16 mouse cellular contexts compared by ENCODE assay signal in genomic region chr1:39330857-39331594, GRCm38 (mm10). TPM values are rescaled to one million over a fixed set of nuclear protein-coding genes. Genes with fewer than 3 reads are reported as not detected.
DNase-seq lines count a peak whose midpoint lies in the region; ATAC-seq and TF ChIP-seq lines count a peak whose summit lies in the region.
"Had no signal": no experiment of that assay in that cellular context is flagged by ENCODE, and none has a peak within 500 bp of the region (broad histone marks: within the 10 kb centered on the region; RNA-seq: fewer than 3 reads in every experiment).

No protein-coding gene starts in this region.

- H3K27me3 ChIP-seq in heart, postnatal 0 days (ENCODE audit: control insufficient read depth, insufficient read depth, low read length) = no peaks in the 10 kb centered on the region
- H3K27me3 ChIP-seq: limb, embryonic 15.5 days; neural tube, embryonic 15.5 days had no signal

- peaks cover 15% of the 10 kb centered on the region for H3K36me3 ChIP-seq in heart, postnatal 0 days (replicated peaks; ENCODE audit: control insufficient read depth, insufficient read depth, low read length)
- H3K36me3 ChIP-seq: forebrain, embryonic 10.5 days; hindbrain, embryonic 12.5 days; limb, embryonic 15.5 days; neural tube, embryonic 15.5 days had no signal

- no peak overlapping the region for H3K9ac ChIP-seq in heart, postnatal 0 days (replicated peaks; ENCODE audit: low read depth, low read length)
- H3K9ac ChIP-seq: hindbrain, embryonic 12.5 days; limb, embryonic 15.5 days; neural tube, embryonic 15.5 days had no signal

- H3K4me2 ChIP-seq in heart, postnatal 0 days (ENCODE audit: low read depth, low read length) = no peak overlapping the region
- H3K4me2 ChIP-seq: hindbrain, embryonic 12.5 days; limb, embryonic 15.5 days; neural tube, embryonic 15.5 days had no signal

- no peaks in the 10 kb centered on the region for H3K9me3 ChIP-seq in heart, postnatal 0 days (replicated peaks; ENCODE audit: control insufficient read depth, low read length)
- H3K9me3 ChIP-seq: forebrain, embryonic 10.5 days; hindbrain, embryonic 12.5 days; limb, embryonic 15.5 days; neural tube, embryonic 15.5 days had no signal

- H3K27ac ChIP-seq in heart, postnatal 0 days (ENCODE audit: low read depth) = peak overlapping the region; percentile 76
- H3K27ac ChIP-seq: forebrain, embryonic 10.5 days; hindbrain, embryonic 12.5 days; layer of hippocampus, adult 2 months; limb, embryonic 15.5 days; neural tube, embryonic 15.5 days had no signal

- 37% methylated on average over 7 of the region's 7 CpGs for WGBS in heart, postnatal 0 days

- peak; percentile 58 to 65 for DNase-seq in cerebellum, postnatal 14 days
- DNase-seq in cerebellum, postnatal 36 days = no peak
- DNase-seq in ovary, adult 18-20 months (ENCODE audit: low spot score) = peak; percentile 45
- no peak for DNase-seq in ovary, postnatal 10 days (ENCODE audit: low spot score)
- peak; percentile 91 for DNase-seq in heart, postnatal 0 days (ENCODE audit: low spot score)
- no peak for DNase-seq in right cerebral cortex, adult 2 months (ENCODE audit: low spot score in 2 of 2)
- DNase-seq in frontal cortex, postnatal 10 days (ENCODE audit: low spot score in 2 of 2) = no peak
- DNase-seq: cerebellum, adult 8-10 months; kidney, adult 8-10 months; lung, adult 2 months had no signal

- TF ChIP-seq CTCF in heart, postnatal 0 days (IDR thresholded peaks at IDR 0.05; ENCODE audit: low read depth) = no peak

- no peak overlapping the region for H3K4me3 ChIP-seq in heart, postnatal 0 days (ENCODE audit: low read depth, low read length)
- H3K4me3 ChIP-seq: forebrain, embryonic 10.5 days; hindbrain, embryonic 12.5 days; layer of hippocampus, adult 2 months; limb, embryonic 15.5 days; neural tube, embryonic 15.5 days had no signal

- peaks cover 29% of the 10 kb centered on the region for H3K4me1 ChIP-seq in heart, postnatal 0 days (ENCODE audit: control insufficient read depth, insufficient read depth)
- H3K4me1 ChIP-seq: hindbrain, embryonic 12.5 days had no signal

- no peak for TF ChIP-seq EP300 in heart, postnatal 0 days (IDR thresholded peaks at IDR 0.05; ENCODE audit: low read depth)

- ATAC-seq in heart, postnatal 0 days (ENCODE audit: insufficient read depth, low read depth) = peak; percentile 82
- ATAC-seq in erythroblast, adult 5-6 weeks (replicated peaks; ENCODE audit: low FRiP score, poor library complexity, severe bottlenecking) = no peak

RNA-seq across cellular contexts. Expression of gene Rpl31, which starts 36.6 kb away (rescaled TPM):
- total RNA-seq in heart, postnatal 0 days (2014; rRNA removed; ENCODE audit: low replicate concordance) = 189 and 198 TPM in 2 replicates
- polyA plus RNA-seq in heart, postnatal 0 days (2015; fragmentation: Nextera tagmentation; extraction: Ambion mirVana) = 325 and 330 TPM in 2 replicates
- 473 and 504 TPM in 2 replicates for total RNA-seq in erythroblast, adult 5-6 weeks (2015; ENCODE audit: low replicate concordance)
- 101 and 131 TPM in 2 replicates for total RNA-seq in erythroblast, adult 5-6 weeks (2017; ENCODE audit: low replicate concordance)

Comparison
In these comparisons a context has a peak if more than half of its experiments do, and no peak if none do; other contexts are left out.
1. DNase-seq: peak in cerebellum, postnatal 14 days (2 of 2), ovary, adult 18-20 months (single experiment) and heart, postnatal 0 days (single experiment); none in cerebellum, postnatal 36 days (0 of 2), ovary, postnatal 10 days (single experiment), right cerebral cortex, adult 2 months (0 of 2) and frontal cortex, postnatal 10 days (0 of 2).